Mouse (Mus musculus): Measurements from ENCODE around the gene March6.

The March6 gene

DNA sequence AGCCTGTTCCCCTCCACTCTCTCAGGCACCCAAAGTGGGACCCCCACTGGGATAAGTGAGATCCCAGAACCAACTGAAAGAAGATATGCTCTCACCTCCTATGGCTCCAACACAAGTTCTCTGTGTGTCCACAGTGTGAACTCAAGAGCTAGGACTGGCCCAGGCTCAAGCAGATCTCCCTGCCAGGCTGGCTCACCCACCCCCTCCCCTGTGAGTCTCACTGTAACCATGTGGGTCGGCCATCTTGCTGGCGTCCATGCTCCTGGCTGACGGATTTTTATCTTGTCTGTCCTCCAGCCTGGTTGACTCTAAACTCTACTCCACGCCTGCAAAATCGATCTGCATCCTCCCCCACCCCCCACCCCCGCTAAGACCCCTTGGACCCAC is 113.5 kb downstream of the March6 start:
- no peak for DNase-seq (ENCODE audit: low spot score in 2 of 2)

DNA sequence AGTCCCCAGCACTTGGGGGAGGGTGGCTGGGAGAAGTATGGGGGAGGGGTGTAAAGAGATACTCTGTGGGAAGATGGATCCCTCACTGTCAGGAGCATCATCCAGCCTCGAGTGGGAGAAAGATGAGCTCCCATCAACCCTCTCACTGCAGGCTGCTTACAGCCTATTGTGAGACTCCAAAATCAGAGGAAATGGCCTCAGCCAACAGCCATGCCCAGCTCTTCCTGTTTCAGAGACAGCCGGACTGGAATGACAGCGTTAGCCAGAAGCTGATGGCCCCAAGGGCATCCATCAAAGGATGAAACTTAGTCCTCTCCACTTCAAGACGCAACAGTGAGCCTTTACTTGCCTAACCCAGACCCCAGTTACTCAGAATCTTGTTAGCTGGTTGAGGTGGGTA is 115.7 kb downstream of the March6 start:
- DNase-seq (ENCODE audit: low spot score in 2 of 2): peak in 1 of 2 experiments; percentile 4

DNA sequence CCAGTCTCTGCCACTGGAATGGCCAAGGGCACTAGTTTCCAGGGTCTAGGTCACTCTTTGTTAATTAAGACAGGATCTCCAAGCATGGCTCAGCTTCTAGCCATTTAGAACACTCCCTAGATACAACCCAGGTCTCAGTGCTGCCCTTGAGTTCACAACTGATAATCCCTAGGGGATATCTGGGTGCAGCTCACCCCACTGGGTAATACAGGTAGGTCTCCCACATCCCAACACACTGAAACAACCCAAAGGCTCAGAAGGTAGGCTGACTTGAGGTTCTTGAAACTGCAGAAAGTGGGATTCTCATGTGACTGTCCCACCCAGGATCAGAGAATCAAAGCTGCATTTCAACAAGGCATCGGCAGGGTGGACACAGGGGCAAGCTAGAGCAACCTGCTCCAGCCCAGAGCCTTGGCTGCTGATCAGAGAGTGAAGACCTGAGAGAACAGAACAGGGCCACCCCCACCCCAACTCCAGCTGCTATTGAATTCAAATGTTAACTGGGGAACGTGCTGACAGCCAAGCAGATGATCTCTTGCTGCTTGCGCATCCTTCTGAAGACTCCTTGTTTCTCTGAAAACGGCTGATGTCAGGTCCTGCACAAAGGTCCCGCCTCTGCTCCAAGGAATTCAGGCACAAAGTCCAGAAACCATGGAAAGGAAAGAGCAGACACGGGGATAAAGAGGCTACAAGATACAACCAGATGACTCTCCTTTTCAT is 116.5 kb downstream of the March6 start:
- DNase-seq (ENCODE audit: low spot score in 2 of 2): no peak

DNA sequence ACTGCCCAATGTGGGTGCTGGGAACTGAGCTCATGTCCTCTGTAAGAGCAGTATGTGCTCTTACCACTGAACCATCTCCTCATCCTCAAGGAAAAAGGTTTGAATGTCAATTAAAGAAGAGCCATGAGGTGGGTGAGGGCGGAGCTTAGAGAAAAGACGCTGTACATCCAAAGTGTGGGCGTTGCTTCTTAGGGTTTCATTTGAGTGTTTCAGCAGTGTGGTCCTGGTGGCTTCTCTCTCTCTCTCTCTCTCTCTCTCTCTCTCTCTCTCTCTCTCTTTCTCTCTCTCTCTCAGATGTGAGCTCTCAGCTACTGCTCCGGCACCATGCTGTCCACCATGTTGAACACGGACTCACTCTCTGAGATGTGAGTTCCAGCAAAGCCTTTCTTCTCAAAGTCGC is 117.2 kb downstream of the March6 start:
- DNase-seq (ENCODE audit: low spot score in 2 of 2): no peak

DNA sequence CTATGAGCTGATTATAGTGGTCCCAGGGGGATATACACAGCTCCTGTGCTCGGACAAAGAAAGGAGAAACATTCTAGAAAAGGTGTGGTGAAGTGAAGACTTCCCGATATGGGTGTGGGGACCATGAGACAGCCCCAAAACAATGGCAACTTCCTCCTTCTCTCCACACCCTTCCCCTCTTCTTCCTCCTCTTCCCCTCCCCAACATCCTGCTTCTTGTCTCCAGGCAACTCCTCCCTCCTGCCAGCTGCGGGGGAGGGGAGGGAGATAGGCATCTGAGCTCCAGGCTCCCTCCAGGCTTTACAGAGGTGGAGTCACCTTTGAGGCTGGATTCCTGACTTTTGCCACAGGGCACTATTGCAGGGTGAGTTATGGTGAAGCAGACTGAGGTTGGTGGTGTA is 117.9 kb downstream of the March6 start:
- peak; percentile 48 to 74 for DNase-seq (ENCODE audit: low spot score in 2 of 2)

DNA sequence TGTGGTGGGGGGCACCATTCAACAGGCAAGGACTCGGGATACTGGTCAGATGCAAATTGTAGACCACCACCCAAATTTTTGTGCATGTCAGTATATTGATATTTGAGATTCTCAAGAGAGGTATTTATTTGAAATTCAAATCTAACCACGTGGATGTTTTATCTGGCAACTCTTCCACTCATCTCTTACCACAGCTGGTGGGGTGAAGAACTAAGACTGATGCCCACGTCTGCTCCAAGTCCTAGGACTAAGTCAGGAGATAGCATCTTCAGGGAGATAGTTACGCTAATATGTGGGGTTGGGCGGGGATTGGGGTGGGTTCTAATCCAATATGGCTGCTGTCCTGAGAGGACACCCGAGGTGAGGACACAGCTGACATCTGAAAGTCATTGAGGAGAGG is 118.4 kb downstream of the March6 start:
- no peak for DNase-seq (ENCODE audit: low spot score in 2 of 2)

DNA sequence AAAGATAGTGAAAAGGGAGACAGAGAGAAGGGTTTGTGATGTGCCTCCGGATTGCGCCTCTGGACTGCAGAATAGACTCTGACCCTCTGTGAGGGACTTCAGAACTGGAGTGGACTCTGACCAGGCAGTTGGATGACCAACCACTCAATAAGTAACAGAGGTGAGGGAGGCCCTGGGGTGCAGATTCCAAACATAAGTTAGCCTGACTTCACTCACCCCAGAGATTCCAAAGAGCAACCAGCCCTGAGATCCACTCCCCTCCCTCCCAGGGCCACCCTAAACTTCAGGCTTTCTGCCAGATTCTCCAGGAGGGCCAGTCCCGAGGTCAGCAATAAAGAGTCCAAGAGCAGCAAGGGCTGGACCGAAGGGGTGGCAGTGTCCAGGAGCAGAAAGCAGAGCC is 123.4 kb downstream of the March6 start:
- no peak for DNase-seq (ENCODE audit: low spot score in 2 of 2)

DNA sequence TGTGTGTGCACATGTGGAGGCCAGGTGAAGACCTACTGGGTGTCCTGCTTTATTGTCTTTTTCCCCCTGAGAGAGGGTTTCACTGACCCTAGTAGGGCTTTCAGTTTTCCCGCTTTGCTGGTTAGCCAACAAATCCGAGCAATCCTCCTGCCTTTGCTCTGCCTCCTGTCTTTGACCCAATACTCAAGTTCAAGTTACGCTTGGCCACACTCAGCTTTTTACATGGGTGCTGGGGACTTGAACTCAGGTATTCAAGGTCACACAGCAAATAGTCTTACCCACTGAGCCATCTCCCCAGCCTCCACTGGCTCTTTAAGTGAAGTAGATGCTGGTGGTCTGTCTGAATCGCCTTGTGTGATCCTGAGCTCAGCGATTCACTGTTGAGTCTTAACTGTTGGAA is 124.0 kb downstream of the March6 start:
- DNase-seq (ENCODE audit: low spot score in 2 of 2): no peak
